Mouse (Mus musculus) cerebellum, postnatal 10 days (tissue): ENCODE results near the gene Cd244a.
A peak's percentile ranks its signal among the peaks of the same experiment; 100 is the strongest.

Experiments used
- DNase-seq, 2 experiments: peaks; one replicate each; pipeline ENCODE4 v3.0.0; 2021; ENCODE audit warnings: mixed read lengths in 2 of 2

Gene Cd244a

GRCm38 (mm10) chr1:171558898-171559297 lies at the start of gene Cd244a:
Gene Cd244a (plus strand): TSS chr1:171559193.
- DNase-seq, result no peak

GRCm38 (mm10) chr1:171513234-171513633 lies 45.8 kb upstream of the Cd244a start:
- no peak for DNase-seq

- no peak for DNase-seq
These were observed 45.2 kb upstream of the Cd244a start for GRCm38 (mm10) chr1:171513760-171514159.

- DNase-seq, result no peak
These were observed 44.0 kb upstream of the Cd244a start for GRCm38 (mm10) chr1:171515039-171515438.

GRCm38 (mm10) chr1:171515557-171515956 lies 43.4 kb upstream of the Cd244a start:
- DNase-seq, result no peak

- no peak for DNase-seq
These were observed 27.6 kb upstream of the Cd244a start for GRCm38 (mm10) chr1:171531367-171531766.

GRCm38 (mm10) chr1:171532830-171533229 lies 26.2 kb upstream of the Cd244a start:
- no peak for DNase-seq

- no peak for DNase-seq
These were observed 24.4 kb upstream of the Cd244a start for GRCm38 (mm10) chr1:171534557-171534956.

- no peak for DNase-seq
These were observed 23.8 kb upstream of the Cd244a start, which contains the start of gene Itln1 for GRCm38 (mm10) chr1:171535194-171535593. Gene Itln1 (minus strand): TSS chr1:171535294.

- no peak for DNase-seq
These were observed 18.3 kb upstream of the Cd244a start for GRCm38 (mm10) chr1:171540694-171541093.

GRCm38 (mm10) chr1:171551326-171551725 lies 7.7 kb upstream of the Cd244a start:
- no peak for DNase-seq

- DNase-seq, result no peak
These were observed 6.8 kb upstream of the Cd244a start for GRCm38 (mm10) chr1:171552230-171552629.

GRCm38 (mm10) chr1:171553359-171554341 lies 5.3 kb upstream of the Cd244a start:
- no peak for DNase-seq

- no peak for DNase-seq
These were observed 2.6 kb upstream of the Cd244a start for GRCm38 (mm10) chr1:171556366-171556765.

- no peak for DNase-seq
These were observed 586 bp upstream of the Cd244a start for GRCm38 (mm10) chr1:171558407-171558806.

GRCm38 (mm10) chr1:171560262-171560661 lies 1.3 kb downstream of the Cd244a start:
- no peak for DNase-seq

- no peak for DNase-seq
These were observed 2.2 kb downstream of the Cd244a start for GRCm38 (mm10) chr1:171561200-171561599.

GRCm38 (mm10) chr1:171561639-171562225 lies 2.7 kb downstream of the Cd244a start:
- peak; percentile 13 to 15 for DNase-seq

- no peak for DNase-seq
These were observed 4.0 kb downstream of the Cd244a start for GRCm38 (mm10) chr1:171563042-171563441.

- peak; percentile 14 to 18 for DNase-seq
These were observed 5.3 kb downstream of the Cd244a start for GRCm38 (mm10) chr1:171564247-171564646.

- DNase-seq, result no peak
These were observed 6.9 kb downstream of the Cd244a start for GRCm38 (mm10) chr1:171565888-171566287.

- peak; percentile 74 to 78 for DNase-seq
These were observed 7.8 kb downstream of the Cd244a start for GRCm38 (mm10) chr1:171566777-171567176.

GRCm38 (mm10) chr1:171568436-171568835 lies 9.4 kb downstream of the Cd244a start:
- no peak for DNase-seq

- no peak for DNase-seq
These were observed 18.2 kb downstream of the Cd244a start for GRCm38 (mm10) chr1:171577168-171577567.
